Mouse (Mus musculus) MEL (cell line): ENCODE results near the gene Hectd3. TPM values are rescaled to one million over a fixed set of nuclear protein-coding genes. Genes with fewer than 3 reads are reported as not detected.

Experiments
- DNase-seq: peaks from one replicate; pipeline ENCODE4 v3.0.0; 2011; ENCODE audit warnings: low read depth, low spot score
- H3K27ac ChIP-seq: 2 replicates; pipeline ENCODE4 v1.5.1; 2012; ENCODE audit warnings: low read depth, mild to moderate bottlenecking, control low read depth, low read length, moderate library complexity; ENCODE audit not compliant: control insufficient read depth
- H3K27me3 ChIP-seq, 2 experiments: fragments of 150-350 bp in 1 of 2; sonication (generic) in 1 of 2; 2 replicates each; pipeline ENCODE4 v1.6.1; 2012; ENCODE audit warnings: low read length in 2 of 2, mild to moderate bottlenecking in 2 of 2, improper control_type of control experiment in 1 of 2, moderate library complexity in 1 of 2; ENCODE audit not compliant: insufficient read depth in 2 of 2, control insufficient read depth in 1 of 2
- H3K36me3 ChIP-seq, 2 experiments: 2 replicates each; pipeline ENCODE4 v1.6.1; 2012 to 2014; ENCODE audit warnings: low read length in 2 of 2, improper control_type of control experiment in 1 of 2, inconsistent platforms in 1 of 2, mild to moderate bottlenecking in 1 of 2; ENCODE audit not compliant: insufficient read depth in 2 of 2, control insufficient read depth in 1 of 2
- H3K4me1 ChIP-seq, 2 experiments: fragments of 150-350 bp in 1 of 2; sonication (generic) in 1 of 2; 2 replicates each; pipeline ENCODE4 v1.6.1; 2012; ENCODE audit warnings: low read length in 2 of 2, improper control_type of control experiment in 1 of 2, mild to moderate bottlenecking in 1 of 2; ENCODE audit not compliant: insufficient read depth in 2 of 2, control insufficient read depth in 1 of 2
- H3K4me3 ChIP-seq, 2 experiments: fragments of 150-350 bp in 1 of 2; sonication (generic) in 1 of 2; 2 replicates each; pipeline ENCODE4 v1.5.1; 2012; ENCODE audit warnings: low read depth in 2 of 2, low read length in 2 of 2, mild to moderate bottlenecking in 2 of 2, moderate library complexity in 2 of 2, control low read depth in 1 of 2, improper control_type of control experiment in 1 of 2; ENCODE audit not compliant: control insufficient read depth in 1 of 2, insufficient read depth in 1 of 2
- H3K79me2 ChIP-seq: 2 replicates; pipeline ENCODE4 v1.6.1; 2012; ENCODE audit warnings: mild to moderate bottlenecking, low read length, moderate library complexity; ENCODE audit not compliant: control insufficient read depth, poor library complexity, insufficient read depth
- H3K9ac ChIP-seq: 2 replicates; pipeline ENCODE4 v1.6.1; 2012; ENCODE audit warnings: low read depth, mild to moderate bottlenecking, control low read depth, low read length, moderate library complexity; ENCODE audit not compliant: control insufficient read depth, poor library complexity, severe bottlenecking
- H3K9me3 ChIP-seq: fragments of 150-350 bp; sonication (generic); replicated peaks from 2 replicates; pipeline ENCODE4 v1.6.1; 2012; ENCODE audit warnings: mild to moderate bottlenecking, low read length, improper control_type of control experiment, moderate library complexity; ENCODE audit not compliant: insufficient read depth
- BHLHE40 ChIP-seq: IDR thresholded peaks from 2 replicates; pipeline ENCODE4 v1.6.1; 2012; ENCODE audit warnings: low read depth, mild to moderate bottlenecking, inconsistent platforms, low read length, improper control_type of control experiment, borderline replicate concordance
- CHD1 ChIP-seq: IDR thresholded peaks from 2 replicates; pipeline ENCODE4 v1.6.1; 2012; ENCODE audit warnings: low read depth, mild to moderate bottlenecking, inconsistent platforms, low read length, improper control_type of control experiment
- CHD2 ChIP-seq: IDR thresholded peaks from 2 replicates; pipeline ENCODE4 v1.6.1; 2011; ENCODE audit warnings: low read length, improper control_type of control experiment
- CTCF ChIP-seq, 3 experiments: IDR thresholded peaks in 2 of 3; conservative IDR thresholded peaks in 1 of 3; 2 replicates each; pipeline ENCODE4 v1.5.1; 2011 to 2012; ENCODE audit warnings: low read length in 3 of 3, low read depth in 2 of 3, mild to moderate bottlenecking in 2 of 3, improper control_type of control experiment in 1 of 3, inconsistent platforms in 1 of 3, mixed read lengths in 1 of 3, moderate library complexity in 1 of 3; ENCODE audit not compliant: control insufficient read depth in 1 of 3, insufficient read depth in 1 of 3, poor library complexity in 1 of 3, severe bottlenecking in 1 of 3
- E2F4 ChIP-seq: IDR thresholded peaks from 2 replicates; pipeline ENCODE4 v1.6.1; 2011; ENCODE audit warnings: low read depth, low read length, improper control_type of control experiment, borderline replicate concordance
- ELF1 ChIP-seq: IDR thresholded peaks from 2 replicates; pipeline ENCODE4 v1.6.1; 2014; ENCODE audit warnings: low read depth, mild to moderate bottlenecking, inconsistent platforms, low read length, improper control_type of control experiment, moderate library complexity
- ETS1 ChIP-seq: IDR thresholded peaks from 2 replicates; pipeline ENCODE4 v1.6.1; 2012; ENCODE audit warnings: low read depth, mild to moderate bottlenecking, inconsistent platforms, low read length, improper control_type of control experiment, moderate library complexity
- GABPA ChIP-seq: IDR thresholded peaks from 2 replicates; pipeline ENCODE4 v1.6.1; 2012; ENCODE audit warnings: low read depth, mild to moderate bottlenecking, inconsistent platforms, low read length, improper control_type of control experiment, moderate library complexity
- GATA1 ChIP-seq: IDR thresholded peaks from 2 replicates; pipeline ENCODE4 v1.6.1; 2011; ENCODE audit warnings: low read depth, low read length, improper control_type of control experiment
- HCFC1 ChIP-seq: IDR thresholded peaks from 2 replicates; pipeline ENCODE4 v1.6.1; 2012; ENCODE audit warnings: low read depth, mild to moderate bottlenecking, inconsistent platforms, low read length, improper control_type of control experiment, moderate library complexity
- JUND ChIP-seq: IDR thresholded peaks from 2 replicates; pipeline ENCODE4 v1.6.1; 2011; ENCODE audit warnings: low read depth, mild to moderate bottlenecking, improper control_type of control experiment, low read length
- KAT2A ChIP-seq: conservative IDR thresholded peaks from 2 replicates; pipeline ENCODE4 v1.6.1; 2012; ENCODE audit warnings: low read depth, low read length, improper control_type of control experiment, inconsistent platforms
- MAFK ChIP-seq: IDR thresholded peaks from 2 replicates; pipeline ENCODE4 v1.6.1; 2011; ENCODE audit warnings: low read depth, mild to moderate bottlenecking, low read length, improper control_type of control experiment, borderline replicate concordance
- MAX ChIP-seq: IDR thresholded peaks from 2 replicates; pipeline ENCODE4 v1.6.1; 2011; ENCODE audit warnings: low read length, improper control_type of control experiment
- MAZ ChIP-seq: IDR thresholded peaks from 2 replicates; pipeline ENCODE4 v1.6.1; 2012; ENCODE audit warnings: low read depth, mild to moderate bottlenecking, inconsistent platforms, low read length, improper control_type of control experiment
- MEF2A ChIP-seq: IDR thresholded peaks from 2 replicates; pipeline ENCODE4 v1.6.1; 2014; ENCODE audit warnings: low read depth, mild to moderate bottlenecking, inconsistent platforms, low read length, improper control_type of control experiment; ENCODE audit not compliant: poor library complexity, insufficient replicate concordance, severe bottlenecking; ENCODE audit errors: extremely low read depth
- MXI1 ChIP-seq: IDR thresholded peaks from 2 replicates; pipeline ENCODE4 v1.6.1; 2011; ENCODE audit warnings: mild to moderate bottlenecking, low read depth, low read length, improper control_type of control experiment
- MYB ChIP-seq: IDR thresholded peaks from 2 replicates; pipeline ENCODE4 v1.6.1; 2011; ENCODE audit warnings: mild to moderate bottlenecking, low read depth, low read length, improper control_type of control experiment
- MYC ChIP-seq: IDR thresholded peaks from 2 replicates; pipeline ENCODE4 v1.6.1; 2011; ENCODE audit warnings: low read depth, mild to moderate bottlenecking, low read length, improper control_type of control experiment, moderate library complexity
- NELFE ChIP-seq: IDR thresholded peaks from 2 replicates; pipeline ENCODE4 v1.6.1; 2011; ENCODE audit warnings: low read depth, low read length, improper control_type of control experiment
- NRF1 ChIP-seq: IDR thresholded peaks from 2 replicates; pipeline ENCODE4 v1.6.1; 2014; ENCODE audit warnings: low read depth, mild to moderate bottlenecking, inconsistent platforms, low read length, improper control_type of control experiment, moderate library complexity; ENCODE audit not compliant: poor library complexity, insufficient read depth, severe bottlenecking
- POLR2A ChIP-seq, 2 experiments: IDR thresholded peaks; 2 replicates each; pipeline ENCODE4 v1.6.1; 2011 to 2012; ENCODE audit warnings: low read length in 2 of 2, mild to moderate bottlenecking in 2 of 2, control low read depth in 1 of 2, improper control_type of control experiment in 1 of 2, low read depth in 1 of 2, moderate library complexity in 1 of 2; ENCODE audit not compliant: control insufficient read depth in 1 of 2, insufficient read depth in 1 of 2, poor library complexity in 1 of 2
- POLR2AphosphoS2 ChIP-seq: IDR thresholded peaks from 2 replicates; pipeline ENCODE4 v1.6.1; 2011; ENCODE audit warnings: low read length, improper control_type of control experiment
- POLR2AphosphoS5 ChIP-seq: IDR thresholded peaks from 2 replicates; pipeline ENCODE4 v1.6.1; 2012; ENCODE audit warnings: low read depth, borderline replicate concordance, mild to moderate bottlenecking, inconsistent platforms, low read length, moderate library complexity, mixed read lengths
- RCOR1 ChIP-seq: IDR thresholded peaks from 2 replicates; pipeline ENCODE4 v1.6.1; 2012; ENCODE audit warnings: low read depth, mild to moderate bottlenecking, inconsistent platforms, low read length, improper control_type of control experiment
- SIN3A ChIP-seq: IDR thresholded peaks from 2 replicates; pipeline ENCODE4 v1.6.1; 2012; ENCODE audit warnings: low read length, improper control_type of control experiment, inconsistent platforms
- SMC3 ChIP-seq: IDR thresholded peaks from 2 replicates; pipeline ENCODE4 v1.6.1; 2011; ENCODE audit warnings: low read depth, low read length, improper control_type of control experiment
- TAL1 ChIP-seq: IDR thresholded peaks from 2 replicates; pipeline ENCODE4 v1.6.1; 2012; ENCODE audit warnings: mild to moderate bottlenecking, inconsistent platforms, low read length, moderate library complexity, mixed read lengths
- TBP ChIP-seq: IDR thresholded peaks from 2 replicates; pipeline ENCODE4 v1.8.0; 2011; ENCODE audit warnings: low read depth, low read length, improper control_type of control experiment
- TCF12 ChIP-seq: IDR thresholded peaks from 2 replicates; pipeline ENCODE4 v1.6.1; 2014; ENCODE audit warnings: low read depth, mild to moderate bottlenecking, inconsistent platforms, low read length, improper control_type of control experiment, moderate library complexity
- UBTF ChIP-seq: IDR thresholded peaks from 2 replicates; pipeline ENCODE4 v1.6.1; 2012; ENCODE audit warnings: low read depth, mild to moderate bottlenecking, inconsistent platforms, low read length, improper control_type of control experiment, moderate library complexity, borderline replicate concordance; ENCODE audit not compliant: insufficient read depth
- USF2 ChIP-seq, 2 experiments: IDR thresholded peaks; 2 replicates each; pipeline ENCODE4 v1.6.1; 2011 to 2012; ENCODE audit warnings: improper control_type of control experiment in 2 of 2, low read length in 2 of 2, borderline replicate concordance in 1 of 2, inconsistent platforms in 1 of 2, low read depth in 1 of 2, mild to moderate bottlenecking in 1 of 2; ENCODE audit not compliant: insufficient read depth in 1 of 2
- ZC3H11A ChIP-seq: IDR thresholded peaks from 2 replicates; pipeline ENCODE4 v1.6.1; 2012; ENCODE audit warnings: low read depth, mild to moderate bottlenecking, inconsistent platforms, low read length, improper control_type of control experiment
- ZKSCAN1 ChIP-seq: IDR thresholded peaks from 2 replicates; pipeline ENCODE4 v1.6.1; 2012; ENCODE audit warnings: low read depth, mild to moderate bottlenecking, inconsistent platforms, low read length, improper control_type of control experiment, moderate library complexity
- ZMIZ1 ChIP-seq: IDR thresholded peaks from 2 replicates; pipeline ENCODE4 v1.6.1; 2012; ENCODE audit warnings: low read depth, mild to moderate bottlenecking, inconsistent platforms, low read length, improper control_type of control experiment, moderate library complexity
- ZNF384 ChIP-seq: IDR thresholded peaks from 2 replicates; pipeline ENCODE4 v1.6.1; 2012; ENCODE audit warnings: low read depth, mild to moderate bottlenecking, inconsistent platforms, low read length, improper control_type of control experiment
- polyA plus RNA-seq, 2 experiments: library from polyadenylated mRNA; stranded (reverse) in 1 of 2; unstranded in 1 of 2; fragments of >175 nt in 1 of 2; fragments of >200 nt in 1 of 2; gene quantifications; 2 replicates each; pipeline versions ENCODE4 v1.2.1 to v1.2.4; 2012; ENCODE audit warnings: low replicate concordance in 2 of 2, low read depth in 1 of 2; ENCODE audit not compliant: insufficient read length in 2 of 2, insufficient read depth in 1 of 2, missing spikeins in 1 of 2
- total RNA-seq: library from RNA; depleted of rRNA; stranded (reverse); fragments of 300-350 nt; gene quantifications from 2 replicates; pipeline ENCODE4 v1.2.3, GENCODE M21; 2012; rRNA removed

Hectd3 gene
- total RNA-seq = 9.8 TPM in 2 replicates
- polyA plus RNA-seq = 10 to 100 TPM in 1 of 2 experiments, not detected in 1; 19.1 TPM

DNA sequence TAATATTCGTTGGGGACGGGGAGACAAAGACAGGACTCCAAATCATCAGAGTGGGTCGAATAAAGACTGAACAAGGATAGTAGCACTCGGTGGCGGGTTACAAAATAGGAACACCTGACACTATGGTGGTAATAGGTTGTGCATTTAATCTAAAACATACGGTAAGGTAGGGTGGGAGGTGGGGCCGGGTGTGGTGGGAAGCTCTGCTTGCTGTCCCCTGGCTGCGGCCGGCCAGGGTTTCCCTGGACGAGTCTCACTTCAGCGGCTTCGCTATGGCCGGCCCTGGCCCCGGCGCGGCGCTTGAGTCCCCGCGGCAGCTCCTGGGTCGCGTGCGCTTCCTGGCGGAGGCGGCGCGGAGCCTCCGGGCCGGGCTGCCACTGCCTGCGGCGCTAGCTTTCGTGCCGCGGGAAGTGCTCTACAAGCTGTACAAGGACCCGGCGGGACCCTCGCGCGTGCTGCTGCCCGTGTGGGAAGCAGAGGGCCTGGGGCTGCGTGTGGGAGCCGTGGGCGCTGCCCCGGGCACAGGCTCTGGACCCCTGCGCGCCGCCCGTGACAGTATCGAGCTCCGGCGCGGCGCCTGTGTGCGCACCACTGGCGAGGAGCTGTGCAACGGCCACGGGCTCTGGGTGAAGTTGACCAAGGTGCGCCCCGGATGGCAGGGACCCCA is at the start of gene Hectd3:
Gene Hectd3, plus strand, starts transcription at position 187 of the 667 bp plus-strand sequence.
- Histone ChIP-seq H3K9ac (peak within 1 kb of the TSS; percentile 77), H3K4me3 (peak within 1 kb of the TSS; percentile 65 to 85), H3K27me3 (no peaks in the 10 kb centered on the region), H3K36me3 (peaks cover 0 to 5% of the 10 kb centered on the region in 2 experiments; a peak in 2 of 4 replicates), H3K27ac (peak within 1 kb of the TSS; percentile 70), H3K4me1 (peaks cover 0 to 5% of the 10 kb centered on the region in 2 experiments; a peak in 2 of 4 replicates), H3K79me2 (peaks cover 6% of the 10 kb centered on the region; the same call in 1 of the 2 replicates), H3K9me3 (no peaks in the 10 kb centered on the region)
- peak; percentile 80 for DNase-seq
- TF ChIP-seq HCFC1 (peak; percentile 71), ETS1 (no peak), POLR2AphosphoS5 (no peak), CTCF (IDR thresholded peaks at IDR 0.05 in 2 of 3, conservative IDR thresholded peaks at IDR 0.05 in 1 of 3; ENCODE audit: control insufficient read depth in 1 of 3, insufficient read depth in 1 of 3, low read depth in 2 of 3, low read length in 3 of 3, poor library complexity in 1 of 3, severe bottlenecking in 1 of 3) (no peak), NRF1 (no peak), ZNF384 (no peak), TCF12 (no peak), CHD1 (no peak), ZKSCAN1 (no peak), TBP (no peak), MAX (no peak), MAFK (no peak), MEF2A (no peak), NELFE (0 out of 2 replicates have a peak, but pooled peaks have one; percentile 33), ZC3H11A (no peak), USF2 (IDR thresholded peaks at IDR 0.05; ENCODE audit: borderline replicate concordance in 1 of 2, insufficient read depth in 1 of 2, low read depth in 1 of 2, low read length in 2 of 2) (no peak), CHD2 (no peak), POLR2A (IDR thresholded peaks at IDR 0.05; ENCODE audit: control insufficient read depth in 1 of 2, insufficient read depth in 1 of 2, low read depth in 1 of 2, low read length in 2 of 2, poor library complexity in 1 of 2) (peak in 1 of 2 experiments; percentile 32; a peak in 1 of 4 replicates), MXI1 (peak; percentile 97), KAT2A (no peak), MYC (no peak), SMC3 (no peak), JUND (no peak), POLR2AphosphoS2 (no peak), GATA1 (no peak), UBTF (no peak; the same call in 1 of the 2 replicates), BHLHE40 (0 out of 2 replicates have a peak, but pooled peaks have one; percentile 14), GABPA (no peak), MAZ (0 out of 2 replicates have a peak, but pooled peaks have one; percentile 49), ZMIZ1 (no peak), E2F4 (no peak), TAL1 (no peak), MYB (no peak), RCOR1 (no peak), ELF1 (no peak), SIN3A (peak; percentile 80)
